Mouse (Mus musculus) neural tube, embryonic 11.5 days (tissue): ENCODE measurements at regions not wholly inside any gene's neighbourhood (a gene's known extent, or its start where the extent isn't known, plus 50 kb on each side); places are given as distances from the start of the nearest gene placed in this dataset.

Source experiments
- ATAC-seq: fragments of 200-750 bp; cut with Nextera tagmentation; 2 replicates; pipeline ENCODE4 v1.8.0; 2017; ENCODE audit warnings: moderate number of reproducible peaks, mild to moderate bottlenecking, moderate TSS enrichment, moderate library complexity; ENCODE audit not compliant: insufficient read depth, low FRiP score, low TSS enrichment
- DNase-seq: peaks from one replicate; pipeline ENCODE4 v3.0.0-alpha.2; 2015; ENCODE audit warnings: low spot score
- H3K27ac ChIP-seq: fragments of 300-500 bp; sonication (generic); 2 replicates; pipeline ENCODE4 v1.5.1; 2014; ENCODE audit warnings: low read depth, mild to moderate bottlenecking, low read length
- H3K27me3 ChIP-seq: fragments of 300-500 bp; sonication (generic); 2 replicates; pipeline ENCODE4 v1.6.1; 2014; ENCODE audit warnings: mild to moderate bottlenecking, low read length, mixed read lengths; ENCODE audit not compliant: control insufficient read depth, insufficient read depth
- H3K36me3 ChIP-seq: fragments of 300-500 bp; sonication (generic); 2 replicates; pipeline ENCODE4 v1.6.1; 2014; ENCODE audit warnings: mild to moderate bottlenecking, low read length, moderate library complexity, mixed read lengths; ENCODE audit not compliant: control insufficient read depth, insufficient read depth
- H3K4me1 ChIP-seq: fragments of 300-500 bp; sonication (generic); 2 replicates; pipeline ENCODE4 v1.6.1; 2014; ENCODE audit warnings: low read length, mixed read lengths; ENCODE audit not compliant: control insufficient read depth, insufficient read depth
- H3K4me2 ChIP-seq: fragments of 300-500 bp; sonication (generic); 2 replicates; pipeline ENCODE4 v1.6.1; 2014; ENCODE audit warnings: low read depth, mild to moderate bottlenecking, moderate library complexity
- H3K4me3 ChIP-seq: fragments of 300-500 bp; sonication (generic); 2 replicates; pipeline ENCODE4 v1.5.1; 2014; ENCODE audit warnings: low read depth, low read length
- H3K9ac ChIP-seq: fragments of 300-500 bp; sonication (generic); 2 replicates; pipeline ENCODE4 v1.6.1; 2014; ENCODE audit warnings: mild to moderate bottlenecking, low read length
- H3K9me3 ChIP-seq: fragments of 300-500 bp; sonication (generic); 2 replicates; pipeline ENCODE4 v1.6.1; 2016; ENCODE audit warnings: low read length; ENCODE audit not compliant: control insufficient read depth
- WGBS: fragments of 180-500 bp; shearing (Covaris S2); extraction: QIAGEN DNeasy Blood & Tissue Kit; methylation state at CpG from one replicate; pipeline ENCODE4 v1.1.7; 2014; 5-methylcytosine and 5-hydroxymethylcytosine counted together

DNA sequence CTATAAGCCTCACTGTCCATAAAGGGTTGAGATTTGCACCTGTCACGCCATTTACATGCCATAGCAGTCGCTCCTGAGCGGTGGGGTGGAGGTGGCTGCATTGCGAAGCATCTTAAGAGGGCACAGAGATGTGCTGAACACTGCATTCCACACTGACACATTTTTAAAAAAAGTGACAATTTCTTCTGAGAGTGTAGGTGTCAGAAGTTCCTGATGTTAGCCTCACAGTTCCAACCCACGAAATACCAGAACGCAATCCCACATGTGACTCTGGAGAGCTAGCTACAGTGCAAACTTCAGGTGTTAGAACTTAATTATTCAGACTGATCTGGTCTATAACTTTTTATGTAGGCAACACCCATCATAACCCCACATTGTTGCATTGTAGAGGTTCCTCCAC is 369.8 kb upstream of the Arglu1 start:
- Histone ChIP-seq H3K27me3 (no peaks in the 10 kb centered on the region), H3K36me3 (no peaks in the 10 kb centered on the region), H3K4me2 (no peak overlapping the region), H3K9me3 (no peaks in the 10 kb centered on the region), H3K27ac (no peak overlapping the region), H3K4me3 (no peak overlapping the region), H3K9ac (no peak overlapping the region), H3K4me1 (no peaks in the 10 kb centered on the region)
- ATAC-seq (no peak), DNase-seq (no peak)
- WGBS: 89% methylated on average over 6 of the region's 6 CpGs

DNA sequence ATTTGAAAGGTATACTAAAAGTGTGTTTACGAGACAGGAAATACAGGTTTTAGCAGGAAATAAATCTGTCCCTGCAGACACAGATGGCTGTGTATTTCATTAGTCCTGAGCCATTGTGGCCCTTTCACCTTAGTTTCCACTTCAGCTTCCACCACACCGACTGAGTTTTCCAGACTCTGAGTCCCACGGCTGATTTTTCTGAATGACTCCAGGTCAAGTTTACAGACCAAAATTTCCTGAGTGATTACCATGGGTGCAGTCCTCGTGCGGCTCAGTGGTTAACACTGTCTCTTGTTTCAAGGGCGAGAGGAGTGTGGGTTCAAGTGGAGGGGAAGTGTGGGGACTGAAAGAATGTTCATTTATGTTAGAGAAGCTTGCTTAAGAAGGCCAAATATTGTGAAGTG is 365.1 kb upstream of the Arglu1 start:
- H3K4me2 ChIP-seq: no peak overlapping the region
- H3K9ac ChIP-seq: no peak overlapping the region
- no peak for DNase-seq
- no peak for ATAC-seq
- no peak overlapping the region for H3K27ac ChIP-seq
- H3K9me3 ChIP-seq: no peaks in the 10 kb centered on the region
- WGBS: 76% methylated on average over 6 of the region's 6 CpGs
- H3K27me3 ChIP-seq: no peaks in the 10 kb centered on the region
- no peak overlapping the region for H3K4me3 ChIP-seq
- H3K36me3 ChIP-seq: no peaks in the 10 kb centered on the region
- no peaks in the 10 kb centered on the region for H3K4me1 ChIP-seq

DNA sequence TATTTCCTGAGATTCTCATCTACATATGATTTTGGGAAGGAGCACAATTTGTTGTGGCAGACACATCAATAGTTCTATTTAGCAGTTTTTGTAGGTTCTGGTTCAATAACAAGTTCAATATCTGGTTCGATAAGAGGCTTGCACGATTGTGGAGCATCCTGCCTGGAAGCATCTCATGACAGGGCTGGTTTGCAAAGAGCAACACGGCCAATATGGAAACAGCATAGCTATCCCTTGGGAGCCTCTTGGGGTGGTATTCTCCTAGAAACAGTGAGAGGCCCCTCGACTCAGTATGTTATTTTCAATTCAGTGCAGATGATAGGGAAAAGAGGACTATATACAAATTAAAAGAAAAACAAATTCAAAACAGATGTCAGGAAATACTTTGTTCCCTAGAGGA is 364.5 kb upstream of the Arglu1 start:
- Histone ChIP-seq H3K4me2 (no peak overlapping the region), H3K27ac (no peak overlapping the region), H3K9me3 (no peaks in the 10 kb centered on the region), H3K4me1 (no peaks in the 10 kb centered on the region), H3K9ac (no peak overlapping the region), H3K36me3 (no peaks in the 10 kb centered on the region), H3K27me3 (no peaks in the 10 kb centered on the region), H3K4me3 (no peak overlapping the region)
- WGBS: 76% methylated on average over 4 of the region's 4 CpGs
- ATAC-seq (no peak), DNase-seq (no peak)

GRCm38 (mm10) chr8:9051699-9052098 is 361.4 kb upstream of the Arglu1 start:
- DNase-seq (no peak), ATAC-seq (no peak)
- Histone ChIP-seq H3K4me2 (no peak overlapping the region), H3K27me3 (no peaks in the 10 kb centered on the region), H3K9ac (no peak overlapping the region), H3K4me3 (no peak overlapping the region), H3K4me1 (no peaks in the 10 kb centered on the region), H3K36me3 (no peaks in the 10 kb centered on the region), H3K27ac (no peak overlapping the region), H3K9me3 (no peaks in the 10 kb centered on the region)
- WGBS: 81% methylated on average over 10 of the region's 10 CpGs

GRCm38 (mm10) chr8:9050740-9051475 is 360.6 kb upstream of the Arglu1 start:
- H3K4me1 ChIP-seq: no peaks in the 10 kb centered on the region
- H3K27ac ChIP-seq: no peak overlapping the region
- H3K36me3 ChIP-seq: no peaks in the 10 kb centered on the region
- H3K4me3 ChIP-seq: no peak overlapping the region
- H3K9me3 ChIP-seq: no peaks in the 10 kb centered on the region
- H3K4me2 ChIP-seq: no peak overlapping the region
- DNase-seq (no peak), ATAC-seq (no peak; the same call in 1 of the 2 replicates)
- no peaks in the 10 kb centered on the region for H3K27me3 ChIP-seq
- H3K9ac ChIP-seq: no peak overlapping the region
- 72% methylated on average over 11 of the region's 11 CpGs for WGBS

- H3K4me3 ChIP-seq: no peak overlapping the region
- H3K4me2 ChIP-seq: no peak overlapping the region
- H3K9me3 ChIP-seq: no peaks in the 10 kb centered on the region
- WGBS: 65% methylated on average over 14 of the region's 14 CpGs
- no peaks in the 10 kb centered on the region for H3K36me3 ChIP-seq
- DNase-seq (no peak), ATAC-seq (no peak)
- no peaks in the 10 kb centered on the region for H3K4me1 ChIP-seq
- no peak overlapping the region for H3K9ac ChIP-seq
- H3K27ac ChIP-seq: no peak overlapping the region
- no peaks in the 10 kb centered on the region for H3K27me3 ChIP-seq
Observed at GRCm38 (mm10) chr8:9048116-9048515, 357.8 kb upstream of the Arglu1 start.

DNA sequence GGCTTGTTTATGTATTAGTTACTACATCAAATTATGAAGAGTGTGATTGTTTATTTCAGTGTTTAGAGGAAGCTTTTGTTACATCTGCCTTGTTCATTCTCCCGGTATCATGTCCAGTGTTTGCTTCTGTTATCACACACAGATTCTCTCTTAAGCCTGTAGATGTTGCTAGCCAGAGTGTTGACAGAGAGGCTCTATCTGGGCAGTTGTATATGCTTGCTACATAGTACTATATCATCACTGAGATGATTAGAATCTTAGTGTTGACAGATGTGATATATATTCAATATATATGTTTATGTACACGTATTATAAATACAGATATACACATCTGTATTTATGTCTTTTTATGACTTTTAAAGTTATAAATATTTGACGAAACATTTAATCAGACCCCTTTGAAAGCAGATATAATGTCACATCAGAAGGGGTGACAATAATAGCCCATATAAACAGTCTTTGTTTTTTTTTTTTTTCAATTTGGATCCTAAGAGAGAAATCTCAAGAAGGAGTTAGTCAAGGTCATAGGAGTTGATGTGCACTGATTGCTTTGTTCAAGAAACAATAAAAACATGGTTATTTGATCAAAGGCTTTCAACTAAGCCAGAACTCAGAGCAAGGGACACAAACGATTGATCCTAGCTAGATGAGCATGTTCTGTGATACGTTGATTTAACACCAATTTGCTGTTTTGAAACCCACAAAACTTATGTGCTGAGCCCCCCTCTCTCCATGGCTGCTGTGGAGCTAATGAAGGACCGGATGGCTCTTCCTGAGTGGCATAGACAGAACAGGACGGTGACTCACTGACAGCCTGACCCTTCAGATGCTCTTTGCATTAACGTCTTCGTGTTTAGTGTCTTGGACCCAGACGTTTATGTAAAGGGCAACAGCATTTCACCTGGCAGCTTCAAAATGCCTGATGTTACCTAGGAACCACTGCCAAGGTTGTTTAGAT is 352.8 kb upstream of the Arglu1 start:
- Histone ChIP-seq H3K36me3 (no peaks in the 10 kb centered on the region), H3K9me3 (no peaks in the 10 kb centered on the region), H3K27ac (no peak overlapping the region), H3K4me3 (no peak overlapping the region), H3K4me1 (no peaks in the 10 kb centered on the region), H3K27me3 (no peaks in the 10 kb centered on the region), H3K4me2 (no peak overlapping the region), H3K9ac (no peak overlapping the region)
- ATAC-seq (no peak), DNase-seq (no peak)
- 84% methylated on average over 10 of the region's 10 CpGs for WGBS

DNA sequence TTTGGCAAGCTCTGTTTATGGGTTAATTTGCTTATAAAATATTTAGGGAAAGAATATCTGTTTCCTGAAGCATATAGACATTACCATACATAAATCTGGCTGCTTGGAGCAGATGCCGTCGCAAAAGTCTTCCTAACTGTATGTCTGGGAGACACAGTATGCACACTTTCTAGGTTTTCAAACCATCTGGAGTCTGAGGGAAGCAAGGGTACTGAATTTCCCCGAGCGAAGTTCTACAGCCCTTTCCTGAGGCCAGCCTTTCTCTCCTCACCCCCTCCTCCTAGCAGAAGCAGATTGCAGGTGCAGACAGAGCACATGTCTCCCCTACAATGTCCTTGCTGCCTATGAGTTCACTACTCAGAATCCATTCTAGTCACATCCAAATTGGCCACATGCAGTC is 338.8 kb upstream of the Arglu1 start:
- Histone ChIP-seq H3K4me2 (no peak overlapping the region), H3K27me3 (no peaks in the 10 kb centered on the region), H3K27ac (no peak overlapping the region), H3K4me1 (no peaks in the 10 kb centered on the region), H3K4me3 (no peak overlapping the region), H3K9me3 (no peaks in the 10 kb centered on the region), H3K36me3 (no peaks in the 10 kb centered on the region), H3K9ac (no peak overlapping the region)
- 82% methylated on average over 4 of the region's 4 CpGs for WGBS
- no peak for ATAC-seq
- no peak for DNase-seq

DNA sequence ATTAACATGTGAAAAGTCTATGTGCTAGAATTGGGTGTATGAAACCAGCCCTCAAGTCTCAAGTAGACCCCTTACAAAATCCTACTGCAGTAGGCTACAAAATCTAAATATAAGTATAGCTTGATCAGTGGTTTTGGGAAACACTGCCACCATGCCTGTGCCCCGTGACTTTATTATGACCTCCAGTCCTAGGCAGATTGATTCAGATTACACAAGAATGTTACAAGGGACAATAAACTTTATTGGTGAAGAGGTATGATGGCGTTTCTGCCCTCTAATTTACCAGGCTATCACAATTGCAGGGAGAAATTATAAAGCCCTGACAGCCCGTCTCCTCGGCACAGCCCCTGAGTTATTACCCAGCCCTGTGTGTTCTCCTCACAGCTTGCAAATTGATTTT is 337.4 kb upstream of the Arglu1 start:
- no peak overlapping the region for H3K9ac ChIP-seq
- H3K27ac ChIP-seq: no peak overlapping the region
- H3K4me3 ChIP-seq: no peak overlapping the region
- no peak for DNase-seq
- ATAC-seq: no peak
- 54% methylated on average over 4 of the region's 4 CpGs for WGBS
- no peaks in the 10 kb centered on the region for H3K27me3 ChIP-seq
- no peak overlapping the region for H3K4me2 ChIP-seq
- H3K36me3 ChIP-seq: no peaks in the 10 kb centered on the region
- no peaks in the 10 kb centered on the region for H3K9me3 ChIP-seq
- H3K4me1 ChIP-seq: no peaks in the 10 kb centered on the region
